Mouse (Mus musculus): ENCODE data around the gene Cdk12.

DNA sequence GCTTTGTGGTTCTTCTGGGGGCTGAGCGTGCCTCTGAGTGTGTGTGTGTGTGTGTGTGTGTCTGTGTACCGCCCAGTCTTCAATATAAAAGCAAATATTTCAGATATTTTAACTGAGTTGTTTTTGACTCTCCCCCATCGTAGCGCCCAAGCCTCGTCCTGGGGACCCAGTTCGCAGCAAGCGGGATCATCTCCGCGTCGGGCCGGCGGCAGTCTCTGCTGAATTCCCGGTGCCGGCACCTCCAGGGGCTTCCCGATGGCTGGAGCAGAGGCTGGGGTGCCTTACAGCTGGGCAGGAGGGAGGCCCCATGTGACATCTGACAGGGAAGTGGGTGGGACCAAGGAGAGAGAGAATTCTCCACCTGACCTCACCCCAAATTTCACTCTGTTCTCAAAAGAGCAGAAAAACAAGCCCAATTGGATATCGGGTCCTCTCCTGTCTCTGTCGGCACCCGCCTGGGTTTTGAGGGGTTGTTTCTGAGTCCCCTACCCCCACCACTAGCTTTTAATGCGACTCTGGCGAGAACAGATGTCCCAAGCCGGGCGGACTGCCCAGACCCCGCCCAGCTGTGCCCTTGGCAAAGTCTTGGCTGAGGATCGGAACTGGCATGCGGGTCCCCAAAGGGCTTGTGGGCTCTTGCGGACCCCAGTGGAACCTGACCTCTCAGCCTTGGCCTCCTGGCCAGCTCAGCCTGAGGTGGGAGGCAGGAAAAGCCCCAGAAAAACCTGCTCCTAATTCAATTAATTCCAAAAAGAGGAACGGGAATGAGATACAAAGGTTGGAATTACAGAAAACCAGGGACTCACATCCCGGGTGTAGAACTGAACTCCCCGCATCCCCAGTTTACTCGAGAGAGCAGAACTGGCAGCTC is 118.2 kb downstream of the Cdk12 start:
- TF ChIP-seq CTCF (IDR thresholded peaks at IDR 0.05; ENCODE audit: low read depth, low read length) (no peak), POLR2A (IDR thresholded peaks at IDR 0.05; ENCODE audit: borderline replicate concordance, low read depth, low read length) (no peak)

All from bone marrow macrophage, adult 2 months (primary cell).